15 mouse cellular contexts compared by ENCODE assay signal in genomic region chr4:89692780-89693179, GRCm38 (mm10). TPM values are rescaled to one million over a fixed set of nuclear protein-coding genes. Genes with fewer than 3 reads are reported as not detected.
DNase-seq lines count a peak whose midpoint lies in the region; ATAC-seq and TF ChIP-seq lines count a peak whose summit lies in the region.
"Had no signal": no experiment of that assay in that cellular context is flagged by ENCODE, and none has a peak within 500 bp of the region (broad histone marks: within the 10 kb centered on the region; RNA-seq: fewer than 3 reads in every experiment).

No protein-coding gene starts in this region.

- WGBS in hindbrain, embryonic 14.5 days, result 31% methylated on average over 1 of the region's 1 CpGs
- 24% methylated on average over 1 of the region's 1 CpGs for WGBS in hindbrain, embryonic 11.5 days
- 24% methylated on average over 1 of the region's 1 CpGs for WGBS in lung, embryonic 14.5 days

- DNase-seq in hindbrain, embryonic 14.5 days (ENCODE audit: low spot score), result peak; percentile 44
- no peak for DNase-seq in hindbrain, embryonic 11.5 days (ENCODE audit: low spot score)
- DNase-seq in lung, embryonic 14.5 days, result peak; percentile 39
- no peak for DNase-seq in lung, postnatal 25 days (ENCODE audit: low spot score)
- peak; percentile 37 for DNase-seq in embryo, embryonic 11 days
- no peak for DNase-seq in spleen, postnatal 14 days (ENCODE audit: low spot score in 2 of 2)
- no peak for DNase-seq in ovary, postnatal 14 days (ENCODE audit: low spot score)
- DNase-seq: cerebellum, adult 2 months; heart, adult 18-20 months; kidney, postnatal 14 days; thymus, postnatal 4 days had no signal

- no peak overlapping the region for H3K4me2 ChIP-seq in hindbrain, embryonic 14.5 days (replicated peaks)
- H3K4me2 ChIP-seq in hindbrain, embryonic 11.5 days (replicated peaks; ENCODE audit: low read depth, low read length), result no peak overlapping the region
- H3K4me2 ChIP-seq in lung, embryonic 14.5 days, result no peak overlapping the region
- H3K4me2 ChIP-seq: embryonic facial prominence, embryonic 15.5 days had no signal

- no peaks in the 10 kb centered on the region for H3K9me3 ChIP-seq in hindbrain, embryonic 14.5 days (ENCODE audit: control insufficient read depth, low read length)
- H3K9me3 ChIP-seq in hindbrain, embryonic 11.5 days (ENCODE audit: control insufficient read depth, low read length), result no peaks in the 10 kb centered on the region
- H3K9me3 ChIP-seq in lung, embryonic 14.5 days (ENCODE audit: low read depth, low read length), result no peaks in the 10 kb centered on the region
- H3K9me3 ChIP-seq in E14TG2a.4 (ENCODE audit: low read length), result no peaks in the 10 kb centered on the region
- H3K9me3 ChIP-seq: embryonic facial prominence, embryonic 15.5 days; hindbrain, embryonic 10.5 days had no signal

- no peak overlapping the region for H3K27ac ChIP-seq in hindbrain, embryonic 14.5 days
- H3K27ac ChIP-seq in hindbrain, embryonic 11.5 days (ENCODE audit: low read depth, low read length), result no peak overlapping the region
- no peak overlapping the region for H3K27ac ChIP-seq in lung, embryonic 14.5 days (ENCODE audit: low read depth)
- H3K27ac ChIP-seq: embryonic facial prominence, embryonic 15.5 days; hindbrain, embryonic 10.5 days had no signal

- peaks cover 27% of the 10 kb centered on the region for H3K27me3 ChIP-seq in hindbrain, embryonic 14.5 days (ENCODE audit: control insufficient read depth, insufficient read depth, low read length)
- peaks cover 21% of the 10 kb centered on the region for H3K27me3 ChIP-seq in hindbrain, embryonic 11.5 days (ENCODE audit: control insufficient read depth, insufficient read depth, low read length)
- peaks cover 26% of the 10 kb centered on the region for H3K27me3 ChIP-seq in lung, embryonic 14.5 days (ENCODE audit: insufficient read depth, low read length)
- peaks cover 32% of the 10 kb centered on the region for H3K27me3 ChIP-seq in E14TG2a.4 (ENCODE audit: insufficient read depth, low read length)

- 0 out of 2 replicates have a peak, but pooled peaks cover 3% of the 10 kb centered on the region for H3K4me1 ChIP-seq in hindbrain, embryonic 14.5 days (replicated peaks; ENCODE audit: control insufficient read depth, insufficient read depth, low read length)
- H3K4me1 ChIP-seq in hindbrain, embryonic 11.5 days (replicated peaks; ENCODE audit: control insufficient read depth, insufficient read depth, low read length), result no peaks in the 10 kb centered on the region
- H3K4me1 ChIP-seq in lung, embryonic 14.5 days (ENCODE audit: insufficient read depth), result no peaks in the 10 kb centered on the region
- peaks cover 8% of the 10 kb centered on the region; the same call in 1 of the 2 replicates for H3K4me1 ChIP-seq in E14TG2a.4 (replicated peaks; ENCODE audit: low read depth, low read length)

- H3K9ac ChIP-seq in hindbrain, embryonic 14.5 days, result no peak overlapping the region
- no peak overlapping the region for H3K9ac ChIP-seq in hindbrain, embryonic 11.5 days (ENCODE audit: low read depth, low read length)
- H3K9ac ChIP-seq in lung, embryonic 14.5 days, result no peak overlapping the region
- H3K9ac ChIP-seq: embryonic facial prominence, embryonic 15.5 days had no signal

- H3K36me3 ChIP-seq in hindbrain, embryonic 14.5 days (replicated peaks; ENCODE audit: control insufficient read depth, insufficient read depth), result no peaks in the 10 kb centered on the region
- H3K36me3 ChIP-seq in hindbrain, embryonic 11.5 days (ENCODE audit: control insufficient read depth, insufficient read depth, low read length), result no peaks in the 10 kb centered on the region
- H3K36me3 ChIP-seq in lung, embryonic 14.5 days (ENCODE audit: insufficient read depth), result no peaks in the 10 kb centered on the region
- H3K36me3 ChIP-seq in E14TG2a.4 (ENCODE audit: insufficient read depth, low read length), result no peaks in the 10 kb centered on the region
- H3K36me3 ChIP-seq: embryonic facial prominence, embryonic 15.5 days; hindbrain, embryonic 10.5 days had no signal

- no peak for ATAC-seq in hindbrain, embryonic 14.5 days (ENCODE audit: low FRiP score)
- no peak for ATAC-seq in hindbrain, embryonic 11.5 days (ENCODE audit: low FRiP score)
- ATAC-seq in lung, embryonic 14.5 days (ENCODE audit: insufficient read depth), result no peak

- H3K4me3 ChIP-seq in hindbrain, embryonic 14.5 days (replicated peaks; ENCODE audit: low read length), result no peak overlapping the region
- no peak overlapping the region for H3K4me3 ChIP-seq in hindbrain, embryonic 11.5 days (ENCODE audit: low read depth, low read length)
- no peak overlapping the region for H3K4me3 ChIP-seq in lung, embryonic 14.5 days (ENCODE audit: low read depth, low read length)
- no peak overlapping the region for H3K4me3 ChIP-seq in E14TG2a.4 (replicated peaks; ENCODE audit: low read length)
- H3K4me3 ChIP-seq: embryonic facial prominence, embryonic 15.5 days; hindbrain, embryonic 10.5 days had no signal

- peak; percentile 47 for TF ChIP-seq CTCF in lung, embryonic 14.5 days (IDR thresholded peaks at IDR 0.05; ENCODE audit: low read depth)
- peak; percentile 48 for TF ChIP-seq CTCF in E14TG2a.4 (conservative IDR thresholded peaks at IDR 0.05; ENCODE audit: low read length)

RNA-seq across cellular contexts. Expression of gene Dmrta1, which starts 13.5 kb away (rescaled TPM):
- 0.35 and 0.52 TPM in 2 replicates for polyA plus RNA-seq in hindbrain, embryonic 14.5 days (2014; fragmentation: Nextera tagmentation; extraction: Ambion mirVana)
- polyA plus RNA-seq in hindbrain, embryonic 11.5 days (2014; fragmentation: Nextera tagmentation; extraction: Ambion mirVana), result 0.22 and 0.49 TPM in 2 replicates
- polyA plus RNA-seq in lung, embryonic 14.5 days (2014; fragmentation: Nextera tagmentation; extraction: Ambion mirVana), result not detected in 2 replicates
- polyA plus RNA-seq: lung, embryonic 16.5 days had no signal

Comparison
In these comparisons a context has a peak if more than half of its experiments do, and no peak if none do; other contexts are left out.
1. DNase-seq: peak in hindbrain, embryonic 14.5 days (single experiment), lung, embryonic 14.5 days (single experiment) and embryo, embryonic 11 days (single experiment); none in hindbrain, embryonic 11.5 days (single experiment), lung, postnatal 25 days (single experiment), spleen, postnatal 14 days (0 of 2) and ovary, postnatal 14 days (single experiment).